Mouse (Mus musculus) Muller cell, postnatal 12 days (primary cell): ENCODE measurements around the gene Erbb4.

Experiments used
- DNase-seq: peaks from one replicate; pipeline ENCODE4 v3.0.0-alpha.2; 2015; ENCODE audit errors: inconsistent ontology term

Erbb4 gene

GRCm38 (mm10) chr1:69024858-69025257 lies 83.0 kb downstream of the Erbb4 start:
- no peak for DNase-seq

DNA sequence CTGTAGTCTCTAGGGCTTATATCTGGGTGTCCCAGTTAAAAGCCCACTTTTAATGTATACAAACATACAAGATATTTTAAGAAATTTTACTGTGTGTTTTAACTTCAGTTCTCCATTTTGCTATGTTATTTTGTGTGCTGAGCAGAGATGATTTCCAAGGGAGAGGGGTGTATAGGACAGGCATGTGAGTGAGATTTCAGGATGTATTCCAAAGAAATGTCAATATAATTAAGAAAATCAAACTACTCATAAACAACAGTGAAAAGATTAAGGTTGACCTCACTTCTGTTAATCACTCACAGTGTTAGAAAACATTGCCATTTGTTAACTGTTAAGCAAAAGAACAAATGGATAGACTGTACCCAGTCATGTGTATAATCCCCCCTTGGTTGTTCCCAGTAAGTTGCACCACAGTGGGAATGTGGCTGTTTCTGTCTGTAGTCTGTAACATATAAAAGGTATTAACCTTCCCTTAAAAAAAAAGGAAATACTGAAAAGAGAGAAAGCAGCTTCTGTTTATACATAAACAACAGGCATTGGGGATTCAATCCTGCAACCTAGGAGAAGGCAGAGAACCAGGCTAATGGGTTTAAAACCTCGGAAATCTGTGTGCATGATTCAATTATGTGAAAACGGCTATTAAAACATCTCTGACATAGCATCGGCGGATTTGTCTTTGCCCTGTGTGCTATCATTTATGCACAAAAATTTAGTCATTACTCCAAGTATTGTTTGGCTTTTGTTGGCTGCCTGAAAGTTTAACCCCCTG lies 84.5 kb downstream of the Erbb4 start:
- DNase-seq, result no peak

- no peak for DNase-seq
Observed at GRCm38 (mm10) chr1:69009800-69010505, 97.9 kb downstream of the Erbb4 start.

DNA sequence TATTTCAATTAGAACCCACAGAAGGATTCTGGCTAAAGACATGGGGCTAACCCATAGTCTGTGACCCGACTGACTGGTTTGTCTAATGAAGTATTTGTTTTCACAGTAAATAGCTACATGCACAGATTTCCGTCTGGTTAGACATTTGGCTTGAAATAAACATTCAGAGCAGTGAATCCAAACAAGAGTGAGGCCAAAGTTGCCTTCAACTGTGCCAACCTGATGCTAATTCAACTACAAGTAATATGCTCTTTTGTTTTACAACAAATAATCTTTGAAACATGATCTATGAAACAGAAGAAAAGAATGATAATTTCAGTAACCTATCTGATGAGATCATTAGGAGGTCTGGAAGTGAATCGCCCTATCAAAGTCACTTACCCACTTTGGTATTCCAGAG lies 106.5 kb downstream of the Erbb4 start:
- DNase-seq, result peak; percentile 95

DNA sequence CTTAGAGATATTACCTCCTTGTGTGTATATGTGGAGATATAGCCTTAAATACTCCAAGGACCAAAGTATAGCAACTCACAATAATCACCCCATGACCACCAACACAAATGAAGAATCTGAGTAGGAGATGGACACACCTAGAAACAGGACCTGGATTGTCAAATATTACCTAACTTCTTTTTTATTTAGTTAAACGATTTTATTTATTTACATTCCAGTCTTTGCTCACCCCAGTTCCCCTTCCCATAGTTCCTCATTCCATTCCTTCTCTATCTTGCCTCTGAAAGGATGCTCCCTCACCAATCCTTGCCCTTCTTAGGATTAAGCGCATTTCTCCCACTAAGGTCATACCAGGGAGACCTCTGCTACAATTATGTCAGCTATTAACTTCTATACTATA lies 128.6 kb downstream of the Erbb4 start:
- DNase-seq, result no peak

GRCm38 (mm10) chr1:68978571-68978970 lies 129.3 kb downstream of the Erbb4 start:
- DNase-seq, result no peak

GRCm38 (mm10) chr1:68973355-68974127 lies 134.3 kb downstream of the Erbb4 start:
- peak; percentile 23 for DNase-seq

DNA sequence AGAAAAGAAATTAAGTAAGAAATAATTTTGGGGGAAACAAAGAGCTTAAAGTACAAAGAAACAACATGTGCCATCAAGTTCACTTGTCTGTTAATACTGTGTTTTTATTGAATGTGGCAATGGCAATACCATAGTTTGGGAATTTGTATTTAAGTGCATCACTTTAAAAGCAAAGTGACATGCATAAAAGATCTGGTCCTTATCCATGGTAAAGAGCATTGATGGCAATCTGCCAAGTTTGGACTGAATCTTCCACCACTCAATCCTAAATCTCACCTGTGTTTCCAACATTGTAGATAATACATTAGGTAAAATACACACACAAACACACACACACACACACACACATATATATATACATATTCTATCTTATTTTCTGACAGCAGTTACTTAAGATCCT lies 143.7 kb downstream of the Erbb4 start:
- no peak for DNase-seq

DNA sequence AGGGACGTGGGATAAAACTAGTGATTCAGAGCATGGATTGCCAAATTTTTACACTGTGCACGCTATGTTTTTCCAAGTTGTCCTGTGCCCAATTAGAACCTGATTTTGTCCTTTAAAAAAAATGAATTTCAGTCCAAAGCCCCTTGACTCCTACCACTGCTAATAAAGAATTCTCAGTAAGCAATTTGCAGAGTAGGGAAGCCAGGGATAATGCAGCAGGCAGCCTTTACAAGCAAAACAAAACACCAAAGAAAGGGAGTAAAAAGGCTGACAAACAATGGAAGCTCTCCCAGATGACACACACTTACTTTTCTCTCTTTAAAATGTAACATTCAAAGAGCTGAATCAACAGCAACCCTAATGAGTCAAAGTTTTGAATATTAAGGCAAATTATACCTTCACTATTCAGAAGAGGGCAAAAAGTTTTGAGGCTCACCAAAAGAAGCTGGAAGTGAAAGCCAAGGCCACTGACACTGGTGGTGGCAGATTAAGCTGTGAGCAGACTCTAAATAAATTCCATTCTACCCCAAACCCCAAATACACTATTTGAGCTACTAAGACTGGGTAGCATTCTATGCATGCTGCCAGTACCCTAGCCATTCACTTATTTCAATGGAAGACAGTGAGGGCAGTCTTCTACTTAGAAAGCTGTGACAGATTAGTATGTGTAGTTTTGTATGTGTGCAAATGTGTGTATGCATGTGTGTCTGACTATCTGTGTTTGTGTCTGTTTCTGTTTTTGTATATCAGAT lies 146.3 kb downstream of the Erbb4 start:
- DNase-seq, result no peak

GRCm38 (mm10) chr1:68956766-68957533 lies 150.9 kb downstream of the Erbb4 start:
- DNase-seq, result no peak

DNA sequence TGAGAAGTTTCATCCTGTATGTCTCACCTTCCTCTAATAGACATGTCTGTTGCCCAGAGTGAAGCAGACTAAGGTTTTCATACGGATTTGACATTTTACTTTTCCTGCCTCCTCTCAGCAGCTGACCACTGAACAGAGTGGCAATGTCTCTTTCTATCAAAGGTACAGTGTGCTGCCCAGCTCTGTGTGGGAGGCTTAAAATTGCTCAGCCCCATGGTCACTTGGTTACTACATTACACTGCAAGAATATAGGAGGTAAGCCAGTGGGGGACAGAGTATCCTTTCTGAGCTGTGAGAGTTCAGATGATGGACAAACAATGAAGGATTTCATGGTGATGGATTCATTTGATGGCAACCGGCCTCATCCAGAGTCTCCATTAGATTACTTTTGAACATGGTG lies 152.4 kb downstream of the Erbb4 start:
- no peak for DNase-seq

GRCm38 (mm10) chr1:68943141-68943540 lies 164.7 kb downstream of the Erbb4 start:
- no peak for DNase-seq

- no peak for DNase-seq
Observed at GRCm38 (mm10) chr1:68934804-68935203, 173.1 kb downstream of the Erbb4 start.

DNA sequence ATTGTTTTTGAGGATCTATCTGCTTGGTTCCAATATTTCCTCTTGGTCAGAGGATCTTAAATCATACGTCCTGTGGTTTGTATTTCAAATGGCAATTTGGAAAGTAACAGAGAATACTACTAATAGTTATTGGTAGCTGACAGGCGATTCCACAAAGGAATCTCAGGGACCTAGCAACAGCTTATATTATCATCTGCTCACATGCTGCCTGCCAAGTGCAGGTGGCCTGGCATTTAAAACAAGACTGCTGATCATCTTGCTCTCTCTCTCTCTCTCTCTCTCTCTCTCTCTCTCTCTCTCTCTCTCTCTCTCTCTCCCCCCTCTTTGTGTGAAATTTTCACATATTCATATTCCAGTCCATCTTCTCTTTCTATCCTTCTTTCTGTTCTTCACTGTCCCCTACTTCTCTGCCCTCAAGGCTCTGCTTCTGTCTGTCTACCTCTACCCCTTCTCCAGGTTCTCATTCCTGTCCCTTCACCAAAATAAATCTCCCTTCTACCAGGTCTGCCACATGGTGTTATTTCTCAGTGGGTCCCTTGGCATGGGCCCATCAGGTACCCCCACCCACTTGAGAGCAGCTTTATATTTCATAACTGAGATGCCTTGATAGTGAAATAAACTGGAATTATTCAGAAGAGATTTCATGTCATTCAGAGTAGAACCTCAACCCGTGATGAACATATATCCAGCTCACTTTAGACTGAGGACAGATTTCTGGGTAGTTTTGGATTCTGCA lies 174.4 kb downstream of the Erbb4 start:
- DNase-seq, result no peak

GRCm38 (mm10) chr1:68917828-68918227 lies 190.0 kb downstream of the Erbb4 start:
- DNase-seq, result no peak

DNA sequence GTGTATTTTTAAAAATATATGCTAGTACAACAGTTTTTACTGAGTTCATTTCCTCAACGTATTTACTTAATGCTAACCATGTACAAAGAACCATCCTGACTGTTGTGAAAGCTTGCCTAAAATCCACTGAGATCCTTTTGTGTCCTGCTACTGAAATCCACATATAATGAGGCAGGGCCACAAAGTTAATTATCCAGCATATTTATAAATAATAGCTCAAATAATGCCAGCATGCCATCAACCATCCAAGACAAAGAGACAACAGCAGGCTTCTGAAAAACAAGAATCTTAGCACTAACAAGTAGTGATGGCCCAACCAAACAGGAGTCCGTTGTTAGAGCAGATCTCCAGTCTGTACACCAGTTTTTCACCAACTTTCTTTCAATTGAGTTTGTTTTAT lies 215.8 kb downstream of the Erbb4 start:
- peak; percentile 45 for DNase-seq

- no peak for DNase-seq
Observed at GRCm38 (mm10) chr1:68886823-68887222, 221.0 kb downstream of the Erbb4 start.

GRCm38 (mm10) chr1:68874954-68875353 lies 232.9 kb downstream of the Erbb4 start:
- no peak for DNase-seq

GRCm38 (mm10) chr1:68873635-68874020 lies 234.2 kb downstream of the Erbb4 start:
- no peak for DNase-seq

GRCm38 (mm10) chr1:68872976-68873634 lies 234.8 kb downstream of the Erbb4 start:
- peak; percentile 70 for DNase-seq
